14 mouse cellular contexts compared by ENCODE assay signal in genomic region chr10:20675321-20675720, GRCm38 (mm10). TPM values are rescaled to one million over a fixed set of nuclear protein-coding genes. Genes with fewer than 3 reads are reported as not detected.
A peak's percentile ranks its signal among the peaks of the same experiment; 100 is the strongest.
DNase-seq lines count a peak whose midpoint lies in the region; ATAC-seq and TF ChIP-seq lines count a peak whose summit lies in the region.
"Had no signal": no experiment of that assay in that cellular context is flagged by ENCODE, and none has a peak within 500 bp of the region (broad histone marks: within the 10 kb centered on the region; RNA-seq: fewer than 3 reads in every experiment).

No protein-coding gene starts in this region.

- H3K79me2 ChIP-seq in liver, adult 2 months (ENCODE audit: control insufficient read depth, insufficient read depth, low read length) = no peaks in the 10 kb centered on the region

- no peaks in the 10 kb centered on the region for H3K27me3 ChIP-seq in liver, adult 2 months (ENCODE audit: control insufficient read depth, insufficient read depth, low read length)
- no peaks in the 10 kb centered on the region for H3K27me3 ChIP-seq in liver, embryonic 11.5 days (replicated peaks; ENCODE audit: control insufficient read depth, insufficient read depth, low read length)
- no peaks in the 10 kb centered on the region for H3K27me3 ChIP-seq in forebrain, embryonic 16.5 days (replicated peaks; ENCODE audit: control insufficient read depth, insufficient read depth, low read length)
- H3K27me3 ChIP-seq: forebrain, embryonic 12.5 days; limb, embryonic 12.5 days had no signal

- no peak for ATAC-seq in liver, embryonic 11.5 days (replicated peaks; ENCODE audit: low FRiP score)
- ATAC-seq in forebrain, embryonic 16.5 days = no peak

- no peak overlapping the region for H3K4me2 ChIP-seq in liver, embryonic 11.5 days
- H3K4me2 ChIP-seq in forebrain, embryonic 16.5 days (ENCODE audit: low read length) = no peak overlapping the region
- H3K4me2 ChIP-seq: forebrain, embryonic 12.5 days; limb, embryonic 12.5 days had no signal

- peak; percentile 72 to 76 for DNase-seq in cerebellum, postnatal 14 days
- DNase-seq in cerebellum, adult 9-11 months = no peak
- DNase-seq in liver, adult 2 months (ENCODE audit: extremely low read depth, low read depth, low spot score) = peak; percentile 15
- no peak for DNase-seq in liver, embryonic 11.5 days (ENCODE audit: low spot score)
- peak; percentile 52 to 59 for DNase-seq in kidney, postnatal 25 days
- DNase-seq in testis, postnatal 14 days (ENCODE audit: low spot score) = no peak
- DNase-seq in right cerebral cortex, postnatal 4 days = no peak
- DNase-seq: B cell, adult 2 months; thymus, postnatal 14 days had no signal

- H3K4me3 ChIP-seq in liver, adult 2 months (ENCODE audit: insufficient read depth, low read depth, low read length) = no peak overlapping the region
- H3K4me3 ChIP-seq in liver, embryonic 11.5 days (ENCODE audit: low read depth, low read length) = no peak overlapping the region
- no peak overlapping the region for H3K4me3 ChIP-seq in forebrain, embryonic 16.5 days (replicated peaks; ENCODE audit: low read length)
- H3K4me3 ChIP-seq: forebrain, embryonic 12.5 days; heart, adult 2 months; limb, embryonic 12.5 days; myocyte had no signal

- no peaks in the 10 kb centered on the region for H3K9me3 ChIP-seq in liver, embryonic 11.5 days (ENCODE audit: control insufficient read depth, low read length)
- H3K9me3 ChIP-seq in forebrain, embryonic 16.5 days (ENCODE audit: control insufficient read depth, low read length) = no peaks in the 10 kb centered on the region
- H3K9me3 ChIP-seq: forebrain, embryonic 12.5 days; limb, embryonic 12.5 days had no signal

- H3K27ac ChIP-seq in liver, adult 2 months (replicated peaks; ENCODE audit: insufficient read depth, low read depth, low read length) = no peak overlapping the region
- no peak overlapping the region for H3K27ac ChIP-seq in liver, embryonic 11.5 days (ENCODE audit: low read depth, low read length)
- no peak overlapping the region for H3K27ac ChIP-seq in forebrain, embryonic 16.5 days (ENCODE audit: low read length)
- H3K27ac ChIP-seq: forebrain, embryonic 12.5 days; heart, adult 2 months; limb, embryonic 12.5 days had no signal

- no peak for TF ChIP-seq CTCF in liver, adult 2 months (IDR thresholded peaks at IDR 0.05; ENCODE audit: low read depth, low read length)

- no peak for TF ChIP-seq POLR2A in liver, adult 2 months (IDR thresholded peaks at IDR 0.05; ENCODE audit: extremely low read depth, insufficient read depth, low read length)

- H3K9ac ChIP-seq in liver, adult 2 months (ENCODE audit: low read depth, low read length) = no peak overlapping the region
- H3K9ac ChIP-seq in liver, embryonic 11.5 days (ENCODE audit: low read depth, low read length) = no peak overlapping the region
- no peak overlapping the region for H3K9ac ChIP-seq in forebrain, embryonic 16.5 days (replicated peaks; ENCODE audit: low read depth, low read length)
- H3K9ac ChIP-seq: forebrain, embryonic 12.5 days; limb, embryonic 12.5 days had no signal

- peaks cover 5% of the 10 kb centered on the region; the same call in 1 of the 2 replicates for H3K4me1 ChIP-seq in liver, adult 2 months (ENCODE audit: control insufficient read depth, insufficient read depth, low read length)
- H3K4me1 ChIP-seq in liver, embryonic 11.5 days (replicated peaks; ENCODE audit: control insufficient read depth, insufficient read depth, low read length) = no peaks in the 10 kb centered on the region
- H3K4me1 ChIP-seq in forebrain, embryonic 16.5 days (replicated peaks; ENCODE audit: control insufficient read depth, insufficient read depth, low read length) = 0 out of 2 replicates have a peak, but pooled peaks cover 2% of the 10 kb centered on the region
- H3K4me1 ChIP-seq: forebrain, embryonic 12.5 days; limb, embryonic 12.5 days had no signal

- WGBS in liver, adult 2 months = 58% methylated on average over 3 of the region's 3 CpGs
- 64% methylated on average over 3 of the region's 3 CpGs for WGBS in liver, embryonic 11.5 days
- 58% methylated on average over 3 of the region's 3 CpGs for WGBS in forebrain, embryonic 16.5 days

- H3K36me3 ChIP-seq in liver, adult 2 months (ENCODE audit: control insufficient read depth, insufficient read depth, low read length) = no peaks in the 10 kb centered on the region
- H3K36me3 ChIP-seq in liver, embryonic 11.5 days (ENCODE audit: control insufficient read depth, insufficient read depth, low read length) = no peaks in the 10 kb centered on the region
- no peaks in the 10 kb centered on the region for H3K36me3 ChIP-seq in forebrain, embryonic 16.5 days (ENCODE audit: control insufficient read depth, insufficient read depth)
- H3K36me3 ChIP-seq: forebrain, embryonic 12.5 days; limb, embryonic 12.5 days had no signal

RNA-seq across cellular contexts. Expression of gene Pde7b, which starts 49.6 kb away (rescaled TPM):
- 7.9 and 8.8 TPM in 2 replicates for total RNA-seq in liver, adult 2 months (2014; rRNA removed)
- polyA plus RNA-seq in liver, adult 2 months (2012; rRNA removed) = 3.1 and 3.2 TPM in 2 replicates
- polyA plus RNA-seq in liver, embryonic 11.5 days (2014; fragmentation: Nextera tagmentation; extraction: Ambion mirVana) = 0.48 and 1.3 TPM in 2 replicates
- polyA plus RNA-seq in forebrain, embryonic 16.5 days (2015; fragmentation: Nextera tagmentation; extraction: Ambion mirVana) = 2.8 and 4.5 TPM in 2 replicates

Comparison
In these comparisons a context has a peak if more than half of its experiments do, and no peak if none do; other contexts are left out.
1. DNase-seq: peak in cerebellum, postnatal 14 days (2 of 2), liver, adult 2 months (single experiment) and kidney, postnatal 25 days (2 of 2); none in cerebellum, adult 9-11 months (single experiment), liver, embryonic 11.5 days (single experiment), testis, postnatal 14 days (single experiment) and right cerebral cortex, postnatal 4 days (single experiment).